Mouse (Mus musculus): ENCODE results near the gene Zfp72. TPM values are rescaled to one million over a fixed set of nuclear protein-coding genes. Genes with fewer than 3 reads are reported as not detected.

The Zfp72 gene
- 2.1 and 2.4 TPM in 2 replicates for polyA plus RNA-seq (2021; fragmentation: Nextera tagmentation)
- long read RNA-seq, experiment 1, full-length matches to known transcripts = 2 of 6 reads
- long read RNA-seq, experiment 1, partial matches to known transcripts = 1 of 6 reads
- long read RNA-seq, experiment 1, other reads (novel, unspliced or antisense) = 3 of 6 reads
- long read RNA-seq, experiment 2, full-length matches to known transcripts = 29 of 36 reads
- long read RNA-seq, experiment 2, partial matches to known transcripts = 0 of 36 reads
- long read RNA-seq, experiment 2, other reads (novel, unspliced or antisense) = 7 of 36 reads

DNA sequence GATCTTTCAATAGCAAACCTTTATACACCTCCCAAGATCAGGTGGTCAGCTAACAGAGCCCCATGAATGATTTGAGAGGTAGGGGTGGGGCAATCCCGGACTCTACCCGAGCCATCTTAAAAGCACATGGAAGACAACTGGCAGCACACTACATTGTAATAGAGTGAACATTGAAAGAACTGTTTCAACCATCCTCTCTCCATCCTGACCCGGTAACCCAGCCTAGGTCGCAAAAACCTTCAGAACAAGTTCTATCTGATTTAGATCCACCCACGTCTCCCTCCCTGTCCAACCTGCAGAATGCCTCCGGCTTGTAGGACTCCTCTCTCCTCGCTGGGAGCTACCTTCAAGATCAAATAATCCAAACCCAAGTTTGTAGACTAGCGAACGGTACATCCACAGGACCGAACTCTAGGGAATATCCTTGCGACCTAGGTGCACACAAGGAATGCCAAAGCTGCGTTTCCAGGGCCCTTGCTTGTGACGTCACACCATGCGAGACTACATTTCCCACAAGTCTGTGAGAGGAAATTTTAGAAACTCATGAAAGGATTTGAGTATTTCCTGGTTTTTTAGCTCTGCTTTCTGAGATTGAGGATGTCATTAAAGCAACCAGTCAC, at the start of gene Zfp72:
Gene Zfp72 (minus strand): TSS at position 466 of the 620 bp plus-strand sequence.

DNA sequence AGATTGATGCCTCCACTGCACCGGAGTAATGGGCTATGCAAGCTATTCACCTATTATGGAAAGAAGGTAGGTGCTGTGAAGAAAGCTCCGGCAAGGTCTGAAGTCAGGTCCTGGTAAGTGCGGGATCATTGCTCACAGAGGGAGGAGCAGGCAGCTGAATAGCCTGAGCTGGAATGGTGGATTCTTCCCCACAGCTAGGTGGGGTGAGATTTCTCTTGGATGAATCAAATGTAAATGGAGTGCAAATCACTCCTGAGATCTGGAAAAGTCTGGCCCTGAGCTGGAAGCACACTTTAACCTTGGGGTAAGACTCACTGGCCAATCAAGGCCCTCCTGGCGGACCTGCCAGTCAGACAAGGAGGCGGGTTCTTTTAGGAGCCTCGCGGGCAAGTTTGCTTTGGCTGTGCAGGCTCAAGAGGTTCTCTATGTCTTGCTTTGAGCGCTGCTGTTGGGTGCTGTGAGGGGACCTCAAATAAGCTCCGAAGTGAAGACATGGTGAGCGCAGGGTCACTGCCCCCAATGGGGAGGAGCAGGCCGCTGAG, 8.7 kb upstream of the Zfp72 start, which contains the start of gene Ftl1-ps1:
Gene Ftl1-ps1 (plus strand): TSS at position 397 of the 542 bp plus-strand sequence.

DNA sequence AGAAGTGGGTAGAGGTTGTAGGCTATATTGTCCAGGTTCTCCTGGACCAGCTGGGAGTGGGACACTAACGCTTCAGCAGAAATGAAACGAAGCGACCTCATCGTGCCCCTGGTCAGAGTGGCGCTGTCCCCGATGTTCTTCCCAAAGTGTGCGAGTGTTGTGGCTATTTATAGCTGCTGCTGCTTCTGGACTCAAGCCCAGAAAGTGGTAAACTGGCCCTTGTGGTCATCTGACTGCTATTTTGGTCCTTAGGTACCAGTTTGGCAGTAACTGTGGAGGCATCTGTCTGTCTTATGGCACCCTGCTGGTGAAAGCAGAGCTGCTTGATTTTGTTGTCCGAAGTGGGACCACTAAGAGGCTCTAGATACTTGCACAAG, 26.8 kb downstream of the Zfp72 start, which contains the start of gene Lrrc14b:
Gene Lrrc14b (minus strand): TSS at position 147 of the 377 bp plus-strand sequence.

DNA sequence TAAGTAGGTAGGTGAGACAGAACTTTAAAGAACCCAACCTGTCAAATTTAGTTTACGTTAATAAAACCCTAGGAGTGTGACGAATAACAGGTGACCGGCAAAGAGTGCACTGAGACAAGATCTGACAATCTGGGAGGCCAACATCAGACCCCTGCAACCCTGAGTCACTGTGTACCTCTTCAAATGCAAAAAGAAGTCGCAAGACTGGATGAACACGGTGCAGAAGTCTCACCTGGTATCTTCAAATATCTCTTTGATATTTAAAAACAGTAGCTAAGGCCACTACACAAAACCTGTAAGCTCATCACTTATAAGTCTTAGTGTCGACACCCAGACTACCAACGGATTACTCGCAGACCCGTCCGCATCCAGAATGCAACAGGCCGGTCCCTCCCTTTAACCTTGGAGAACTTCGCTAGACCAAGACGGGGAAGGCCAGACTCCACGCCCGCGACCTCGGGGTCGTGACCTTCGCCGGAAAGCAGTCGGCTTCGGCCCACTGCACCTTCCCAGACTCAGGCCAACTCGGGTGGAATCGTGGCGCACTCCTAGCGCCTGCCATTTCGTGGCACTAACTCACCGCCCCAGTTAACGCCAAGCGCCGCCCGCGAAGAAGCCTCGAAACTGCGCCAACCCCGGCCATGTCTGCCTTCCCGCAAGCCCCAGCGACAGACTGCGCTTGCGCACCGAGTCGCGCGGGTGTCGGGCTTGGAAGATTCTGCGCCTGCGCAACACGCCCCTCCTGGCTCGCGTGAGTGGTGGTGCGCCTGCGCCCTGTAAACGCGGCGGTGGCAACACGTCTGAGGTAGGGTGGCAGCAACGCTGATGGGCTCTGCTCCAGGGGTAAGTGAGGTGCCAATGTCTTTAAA, 40.8 kb downstream of the Zfp72 start, which contains the start of the genes Sdha and Ccdc127:
Gene Sdha (minus strand): TSS at position 715 of the 869 bp plus-strand sequence.
Gene Ccdc127 (plus strand): TSS at position 744 of the 869 bp plus-strand sequence.

Small RNA genes within 50 kb of the gene (microRNA-seq; reads per million reads assigned to microRNA genes)
- not detected for gene Mir692-3

Other genes starting within 250 kb of the Zfp72 start
- 24.7 and 31.7 TPM in 2 replicates for gene Exoc3, start 182.1 kb downstream of the Zfp72 start, polyA plus RNA-seq (2021; fragmentation: Nextera tagmentation)
- gene Ahrr, start 98.5 kb downstream of the Zfp72 start, polyA plus RNA-seq (2021; fragmentation: Nextera tagmentation) = 0.11 TPM in 2 replicates
- gene Pdcd6, start 73.3 kb downstream of the Zfp72 start, polyA plus RNA-seq (2021; fragmentation: Nextera tagmentation) = 168 and 169 TPM in 2 replicates
- 343 and 373 TPM in 2 replicates for gene Sdha, start 40.6 kb downstream of the Zfp72 start, polyA plus RNA-seq (2021; fragmentation: Nextera tagmentation)
- gene Ccdc127, start 40.5 kb downstream of the Zfp72 start, polyA plus RNA-seq (2021; fragmentation: Nextera tagmentation) = 59.4 and 69.2 TPM in 2 replicates
- gene Lrrc14b, start 26.8 kb downstream of the Zfp72 start, polyA plus RNA-seq (2021; fragmentation: Nextera tagmentation) = not detected in 2 replicates
- 15.3 and 17.6 TPM in 2 replicates for gene Ftl1-ps1, start 8.9 kb upstream of the Zfp72 start, polyA plus RNA-seq (2021; fragmentation: Nextera tagmentation)
- gene Zfp825, start 103.2 kb upstream of the Zfp72 start, polyA plus RNA-seq (2021; fragmentation: Nextera tagmentation) = 6.5 and 6.8 TPM in 2 replicates
- gene Erap1, start 248.7 kb upstream of the Zfp72 start, polyA plus RNA-seq (2021; fragmentation: Nextera tagmentation) = 4.4 and 4.5 TPM in 2 replicates